Comparison of ENCODE assay signal across 10 mouse cellular contexts in genomic region chr7:101673497-101673896, GRCm38 (mm10). TPM values are rescaled to one million over a fixed set of nuclear protein-coding genes. Genes with fewer than 3 reads are reported as not detected.
DNase-seq lines count a peak whose midpoint lies in the region; ATAC-seq and TF ChIP-seq lines count a peak whose summit lies in the region.
"Had no signal": no experiment of that assay in that cellular context is flagged by ENCODE, and none has a peak within 500 bp of the region (broad histone marks: within the 10 kb centered on the region; RNA-seq: fewer than 3 reads in every experiment).

No protein-coding gene starts in this region.

- no peak for ATAC-seq in heart, embryonic 13.5 days (ENCODE audit: extremely low read depth, insufficient number of reproducible peaks, low FRiP score, low TSS enrichment)
- ATAC-seq in midbrain, postnatal 0 days (ENCODE audit: low FRiP score): no peak

- no peak for TF ChIP-seq CTCF in midbrain, postnatal 0 days (IDR thresholded peaks at IDR 0.05)

- H3K9ac ChIP-seq in heart, embryonic 13.5 days: peak overlapping the region; percentile 51; the same call in 1 of the 2 replicates
- H3K9ac ChIP-seq in midbrain, postnatal 0 days (replicated peaks; ENCODE audit: low read length, poor library complexity, severe bottlenecking): no peak overlapping the region
- H3K9ac ChIP-seq: embryonic facial prominence, embryonic 12.5 days; lung, embryonic 15.5 days had no signal

- H3K9me3 ChIP-seq in heart, embryonic 13.5 days: no peaks in the 10 kb centered on the region
- no peaks in the 10 kb centered on the region for H3K9me3 ChIP-seq in midbrain, postnatal 0 days (ENCODE audit: low read length)
- H3K9me3 ChIP-seq: embryonic facial prominence, embryonic 12.5 days; lung, embryonic 15.5 days had no signal

- H3K27me3 ChIP-seq in heart, embryonic 13.5 days (replicated peaks): no peaks in the 10 kb centered on the region
- H3K27me3 ChIP-seq in midbrain, postnatal 0 days (ENCODE audit: insufficient read depth, low read length): no peaks in the 10 kb centered on the region
- H3K27me3 ChIP-seq: embryonic facial prominence, embryonic 12.5 days; lung, embryonic 15.5 days had no signal

- peaks cover 9% of the 10 kb centered on the region; the same call in 1 of the 2 replicates for H3K36me3 ChIP-seq in heart, embryonic 13.5 days
- H3K36me3 ChIP-seq in midbrain, postnatal 0 days (ENCODE audit: insufficient read depth, low read length): no peaks in the 10 kb centered on the region
- H3K36me3 ChIP-seq: lung, embryonic 15.5 days had no signal

- WGBS in heart, embryonic 13.5 days: 19% methylated on average over 2 of the region's 2 CpGs
- WGBS in midbrain, postnatal 0 days: 32% methylated on average over 2 of the region's 2 CpGs

- DNase-seq in kidney, postnatal 10 days: peak; percentile 48
- no peak for DNase-seq in kidney, adult 8-10 months
- DNase-seq in cerebellum, adult 11-12 months: peak; percentile 59
- DNase-seq in skeletal muscle tissue, adult 2 months (ENCODE audit: low read depth, low spot score): peak; percentile 78
- no peak for DNase-seq in right cerebral cortex, postnatal 14 days
- no peak for DNase-seq in frontal cortex, postnatal 25 days (ENCODE audit: low spot score in 2 of 2)
- DNase-seq in midbrain, postnatal 0 days (ENCODE audit: low spot score): no peak

- H3K4me2 ChIP-seq in heart, embryonic 13.5 days: no peak overlapping the region
- no peak overlapping the region for H3K4me2 ChIP-seq in midbrain, postnatal 0 days (ENCODE audit: low read depth, low read length, poor library complexity, severe bottlenecking)
- H3K4me2 ChIP-seq: embryonic facial prominence, embryonic 12.5 days; lung, embryonic 15.5 days had no signal

- no peak overlapping the region for H3K4me3 ChIP-seq in heart, embryonic 13.5 days
- no peak overlapping the region for H3K4me3 ChIP-seq in midbrain, postnatal 0 days (ENCODE audit: low read depth, low read length)
- H3K4me3 ChIP-seq: embryonic facial prominence, embryonic 12.5 days; lung, embryonic 15.5 days had no signal

- H3K4me1 ChIP-seq in heart, embryonic 13.5 days: peaks cover 42% of the 10 kb centered on the region
- H3K4me1 ChIP-seq in midbrain, postnatal 0 days (ENCODE audit: insufficient read depth, low read length): peaks cover 6% of the 10 kb centered on the region; the same call in 1 of the 2 replicates

- 0 out of 2 replicates have a peak overlapping the region, but pooled peaks have one; percentile 21 for H3K27ac ChIP-seq in heart, embryonic 13.5 days (replicated peaks)
- no peak overlapping the region for H3K27ac ChIP-seq in midbrain, postnatal 0 days (ENCODE audit: low read depth, low read length)
- H3K27ac ChIP-seq: embryonic facial prominence, embryonic 12.5 days; lung, embryonic 15.5 days had no signal

RNA-seq across cellular contexts. Expression of gene Clpb, which starts 10.1 kb away (rescaled TPM):
- polyA plus RNA-seq in heart, embryonic 13.5 days (2015; fragmentation: Nextera tagmentation; extraction: Ambion mirVana): 47.0 and 52.3 TPM in 2 replicates
- 39.7 and 53.1 TPM in 2 replicates for total RNA-seq in midbrain, postnatal 0 days (2014; rRNA removed)
- 33.4 and 43.3 TPM in 2 replicates for polyA plus RNA-seq in midbrain, postnatal 0 days (2015; fragmentation: Nextera tagmentation; extraction: Ambion mirVana)

Comparison
In these comparisons a context has a peak if more than half of its experiments do, and no peak if none do; other contexts are left out.
1. DNase-seq: peak in kidney, postnatal 10 days (single experiment), cerebellum, adult 11-12 months (single experiment) and skeletal muscle tissue, adult 2 months (single experiment); none in kidney, adult 8-10 months (0 of 2), right cerebral cortex, postnatal 14 days (single experiment), frontal cortex, postnatal 25 days (0 of 2) and midbrain, postnatal 0 days (single experiment).